ENCODE assay signal across 19 mouse cellular contexts in genomic region chr3:37997998-37998397, GRCm38 (mm10).
DNase-seq lines count a peak whose midpoint lies in the region.
"Had no signal": no experiment of that assay in that cellular context is flagged by ENCODE, and none has a peak within 500 bp of the region (broad histone marks: within the 10 kb centered on the region; RNA-seq: fewer than 3 reads in every experiment).

No protein-coding gene starts in this region.

- DNase-seq in heart, adult 11 months = peak; percentile 40
- no peak for DNase-seq in heart, postnatal 25 days (ENCODE audit: low spot score)
- peak; percentile 21 to 55 for DNase-seq in left cerebral cortex, postnatal 25 days (ENCODE audit: low spot score in 2 of 2)
- no peak for DNase-seq in left cerebral cortex, postnatal 10 days (ENCODE audit: extremely low spot score in 1 of 2, low spot score in 2 of 2)
- peak; percentile 47 for DNase-seq in brain, adult 2 months (ENCODE audit: low read depth, low spot score)
- DNase-seq in adipocyte (ENCODE audit: low spot score) = no peak
- DNase-seq: adrenal gland, adult 2 months; adrenal gland, postnatal 14 days; B cell, adult 2 months; cerebellum, adult 11-12 months; cerebellum, adult 8-10 months; cerebellum, postnatal 10 days; cerebellum, postnatal 36 days; embryo, embryonic 11 days; gastrocnemius, adult 2 months; gastrocnemius, postnatal 14 days; heart, adult 18-20 months; heart, postnatal 10 days; heart, postnatal 4 days had no signal

- intact Hi-C loops in heart, postnatal 25 days (cut with DNase I) = no loop called here
- intact Hi-C loops in left cerebral cortex, postnatal 25 days (cut with DNase I) = no loop called here
- intact Hi-C loops in left cerebral cortex, postnatal 10 days (cut with DNase I) = no loop called here

Comparison
In these comparisons a context has a peak if more than half of its experiments do, and no peak if none do; other contexts are left out.
1. DNase-seq: peak in heart, adult 11 months (single experiment), left cerebral cortex, postnatal 25 days (2 of 2) and brain, adult 2 months (single experiment); none in heart, postnatal 25 days (single experiment), left cerebral cortex, postnatal 10 days (0 of 2) and adipocyte (single experiment).